Mouse (Mus musculus): ENCODE data around the gene Snd1. TPM values are rescaled to one million over a fixed set of nuclear protein-coding genes. Genes with fewer than 3 reads are reported as not detected.
A peak's percentile ranks its signal among the peaks of the same experiment; 100 is the strongest.

The Snd1 gene
- total and polyA plus RNA-seq, 2 experiments from 2014 or later, result 54.7 to 120 TPM

GRCm38 (mm10) chr6:28747025-28747424, 272.1 kb downstream of the Snd1 start:
- 95% methylated on average over 5 of the region's 5 CpGs for whole genome bisulfite sequencing

GRCm38 (mm10) chr6:28747931-28748670, 273.2 kb downstream of the Snd1 start:
- 0 out of 2 replicates have a peak, but pooled peaks have one; percentile 39 for ATAC-seq (ENCODE audit: insufficient read depth, low read depth)
- no peaks in the 10 kb centered on the region for H3K27me3 ChIP-seq (ENCODE audit: control insufficient read depth, insufficient read depth, low read length)
- 0 out of 2 replicates have a peak overlapping the region, but pooled peaks have one; percentile 7 for H3K4me2 ChIP-seq (ENCODE audit: low read depth, low read length)
- no peak for TF ChIP-seq CTCF (IDR thresholded peaks at IDR 0.05; ENCODE audit: low read depth)
- no peak for TF ChIP-seq EP300 (IDR thresholded peaks at IDR 0.05; ENCODE audit: low read depth)
- H3K9ac ChIP-seq (replicated peaks; ENCODE audit: low read depth, low read length), result no peak overlapping the region
- no peak overlapping the region for H3K27ac ChIP-seq (ENCODE audit: low read depth)
- DNase-seq (ENCODE audit: low spot score), result no peak
- peaks cover 9% of the 10 kb centered on the region; the same call in 1 of the 2 replicates for H3K4me1 ChIP-seq (ENCODE audit: control insufficient read depth, insufficient read depth)
- 59% methylated on average over 14 of the region's 14 CpGs for WGBS
- H3K4me3 ChIP-seq (ENCODE audit: low read depth, low read length), result no peak overlapping the region
- no peaks in the 10 kb centered on the region for H3K9me3 ChIP-seq (replicated peaks; ENCODE audit: control insufficient read depth, low read length)
- no peaks in the 10 kb centered on the region for H3K36me3 ChIP-seq (replicated peaks; ENCODE audit: control insufficient read depth, insufficient read depth, low read length)

More at GRCm38 (mm10) chr6:28747025-28747424, 272.1 kb downstream of the Snd1 start:
- H3K4me2 ChIP-seq (ENCODE audit: low read depth, low read length), result no peak overlapping the region
- ATAC-seq (ENCODE audit: insufficient read depth, low read depth) (no peak), DNase-seq (ENCODE audit: low spot score) (no peak)
- H3K36me3 ChIP-seq (replicated peaks; ENCODE audit: control insufficient read depth, insufficient read depth, low read length), result no peaks in the 10 kb centered on the region
- H3K4me3 ChIP-seq (ENCODE audit: low read depth, low read length), result no peak overlapping the region
- TF ChIP-seq EP300 (IDR thresholded peaks at IDR 0.05; ENCODE audit: low read depth) (no peak), CTCF (IDR thresholded peaks at IDR 0.05; ENCODE audit: low read depth) (no peak)
- peaks cover 9% of the 10 kb centered on the region; the same call in 1 of the 2 replicates for H3K4me1 ChIP-seq (ENCODE audit: control insufficient read depth, insufficient read depth)
- H3K9me3 ChIP-seq (replicated peaks; ENCODE audit: control insufficient read depth, low read length), result no peaks in the 10 kb centered on the region
- no peak overlapping the region for H3K27ac ChIP-seq (ENCODE audit: low read depth)
- H3K27me3 ChIP-seq (ENCODE audit: control insufficient read depth, insufficient read depth, low read length), result no peaks in the 10 kb centered on the region
- H3K9ac ChIP-seq (replicated peaks; ENCODE audit: low read depth, low read length), result no peak overlapping the region

- no peak overlapping the region for H3K9ac ChIP-seq (replicated peaks; ENCODE audit: low read depth, low read length)
- H3K27me3 ChIP-seq (ENCODE audit: control insufficient read depth, insufficient read depth, low read length), result no peaks in the 10 kb centered on the region
- peaks cover 5% of the 10 kb centered on the region; the same call in 1 of the 2 replicates for H3K4me1 ChIP-seq (ENCODE audit: control insufficient read depth, insufficient read depth)
- H3K4me2 ChIP-seq (ENCODE audit: low read depth, low read length), result no peak overlapping the region
- WGBS, result 85% methylated on average over 3 of the region's 3 CpGs
- H3K9me3 ChIP-seq (replicated peaks; ENCODE audit: control insufficient read depth, low read length), result no peaks in the 10 kb centered on the region
- no peak overlapping the region for H3K4me3 ChIP-seq (ENCODE audit: low read depth, low read length)
- DNase-seq (ENCODE audit: low spot score), result no peak
- no peak for ATAC-seq (ENCODE audit: insufficient read depth, low read depth)
- no peaks in the 10 kb centered on the region for H3K36me3 ChIP-seq (replicated peaks; ENCODE audit: control insufficient read depth, insufficient read depth, low read length)
- H3K27ac ChIP-seq (ENCODE audit: low read depth), result no peak overlapping the region
- TF ChIP-seq EP300 (IDR thresholded peaks at IDR 0.05; ENCODE audit: low read depth) (no peak), CTCF (IDR thresholded peaks at IDR 0.05; ENCODE audit: low read depth) (no peak)
Observed at GRCm38 (mm10) chr6:28749224-28749623, 274.3 kb downstream of the Snd1 start.

- no peaks in the 10 kb centered on the region for H3K9me3 ChIP-seq (replicated peaks; ENCODE audit: control insufficient read depth, low read length)
- H3K9ac ChIP-seq (replicated peaks; ENCODE audit: low read depth, low read length), result no peak overlapping the region
- no peak overlapping the region for H3K27ac ChIP-seq (ENCODE audit: low read depth)
- no peak overlapping the region for H3K4me3 ChIP-seq (ENCODE audit: low read depth, low read length)
- 51% methylated on average over 3 of the region's 3 CpGs for WGBS
- H3K4me1 ChIP-seq (ENCODE audit: control insufficient read depth, insufficient read depth), result peaks cover 5% of the 10 kb centered on the region; the same call in 1 of the 2 replicates
- no peak overlapping the region for H3K4me2 ChIP-seq (ENCODE audit: low read depth, low read length)
- H3K36me3 ChIP-seq (replicated peaks; ENCODE audit: control insufficient read depth, insufficient read depth, low read length), result no peaks in the 10 kb centered on the region
- ATAC-seq (ENCODE audit: insufficient read depth, low read depth) (no peak), DNase-seq (ENCODE audit: low spot score) (no peak)
- H3K27me3 ChIP-seq (ENCODE audit: control insufficient read depth, insufficient read depth, low read length), result no peaks in the 10 kb centered on the region
- no peak for TF ChIP-seq CTCF (IDR thresholded peaks at IDR 0.05; ENCODE audit: low read depth)
- no peak for TF ChIP-seq EP300 (IDR thresholded peaks at IDR 0.05; ENCODE audit: low read depth)
Observed at GRCm38 (mm10) chr6:28751186-28751585, 276.2 kb downstream of the Snd1 start.

DNA sequence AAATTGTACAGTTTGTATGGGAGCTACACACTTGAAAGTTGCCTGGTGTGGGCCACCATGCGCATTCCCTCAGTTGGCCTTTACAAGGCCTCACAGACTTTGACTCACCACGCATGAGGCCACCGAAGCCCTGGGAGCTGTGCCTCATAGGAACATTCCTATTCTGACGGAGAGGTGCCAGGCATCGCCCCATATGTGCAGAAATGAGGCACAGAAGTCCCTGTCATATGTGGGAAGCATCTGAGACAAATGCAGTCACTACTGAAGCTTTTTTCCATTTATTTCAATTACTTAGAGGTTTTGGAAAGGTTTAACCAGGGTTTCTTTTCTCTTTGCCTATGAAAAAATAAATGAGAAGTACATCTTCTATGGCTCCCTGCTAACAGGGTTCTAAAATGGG, 278.3 kb downstream of the Snd1 start:
- TF ChIP-seq CTCF (IDR thresholded peaks at IDR 0.05; ENCODE audit: low read depth) (no peak), EP300 (IDR thresholded peaks at IDR 0.05; ENCODE audit: low read depth) (no peak)

More for the DNA sequence above, 278.3 kb downstream of the Snd1 start:
- Histone ChIP-seq H3K4me2 (ENCODE audit: low read depth, low read length) (no peak overlapping the region), H3K4me1 (ENCODE audit: control insufficient read depth, insufficient read depth) (peaks cover 6% of the 10 kb centered on the region; the same call in 1 of the 2 replicates), H3K9me3 (replicated peaks; ENCODE audit: control insufficient read depth, low read length) (no peaks in the 10 kb centered on the region), H3K9ac (replicated peaks; ENCODE audit: low read depth, low read length) (no peak overlapping the region), H3K36me3 (replicated peaks; ENCODE audit: control insufficient read depth, insufficient read depth, low read length) (no peaks in the 10 kb centered on the region), H3K27me3 (ENCODE audit: control insufficient read depth, insufficient read depth, low read length) (no peaks in the 10 kb centered on the region), H3K4me3 (ENCODE audit: low read depth, low read length) (no peak overlapping the region), H3K27ac (ENCODE audit: low read depth) (no peak overlapping the region)
- 92% methylated on average over 5 of the region's 5 CpGs for WGBS
- ATAC-seq (ENCODE audit: insufficient read depth, low read depth) (no peak), DNase-seq (ENCODE audit: low spot score) (no peak)
